Mouse (Mus musculus) limb, embryonic 14.5 days (tissue): ENCODE data around the gene Dcp1a. TPM values are rescaled to one million over a fixed set of nuclear protein-coding genes. Genes with fewer than 3 reads are reported as not detected.

Experiments
- ATAC-seq: fragments of 200-750 bp; cut with Nextera tagmentation; 2 replicates; pipeline ENCODE4 v1.8.0; 2017; ENCODE audit warnings: low read depth, moderate number of reproducible peaks, moderate TSS enrichment; ENCODE audit not compliant: low FRiP score
- DNase-seq: peaks from one replicate; pipeline ENCODE4 v3.0.0-alpha.2; 2015; ENCODE audit warnings: low spot score
- H3K27ac ChIP-seq: fragments of 300-500 bp; sonication (generic); replicated peaks from 2 replicates; pipeline ENCODE4 v1.5.1; 2014; ENCODE audit warnings: low read depth, mild to moderate bottlenecking, low read length, moderate library complexity, mixed read lengths
- H3K27me3 ChIP-seq: fragments of 300-500 bp; sonication (generic); 2 replicates; pipeline ENCODE4 v1.6.1; 2014; ENCODE audit warnings: low read length, mixed read lengths; ENCODE audit not compliant: control insufficient read depth, insufficient read depth
- H3K36me3 ChIP-seq: fragments of 300-500 bp; sonication (generic); 2 replicates; pipeline ENCODE4 v1.6.1; 2014; ENCODE audit warnings: mild to moderate bottlenecking, low read length, moderate library complexity, mixed read lengths; ENCODE audit not compliant: control insufficient read depth, insufficient read depth
- H3K4me1 ChIP-seq: fragments of 300-500 bp; sonication (generic); 2 replicates; pipeline ENCODE4 v1.6.1; 2014; ENCODE audit warnings: antibody characterized with exemption, low read length, mixed read lengths; ENCODE audit not compliant: control insufficient read depth, insufficient read depth
- H3K4me2 ChIP-seq: fragments of 300-500 bp; sonication (generic); replicated peaks from 2 replicates; pipeline ENCODE4 v1.6.1; 2014; ENCODE audit warnings: low read depth, mild to moderate bottlenecking, low read length, moderate library complexity; ENCODE audit not compliant: severe bottlenecking
- H3K4me3 ChIP-seq: fragments of 300-500 bp; sonication (generic); replicated peaks from 2 replicates; pipeline ENCODE4 v1.5.1; 2014; ENCODE audit warnings: low read length
- H3K9ac ChIP-seq: fragments of 300-500 bp; sonication (generic); 2 replicates; pipeline ENCODE4 v1.6.1; 2014; ENCODE audit warnings: mild to moderate bottlenecking, low read depth, low read length, moderate library complexity; ENCODE audit not compliant: severe bottlenecking
- H3K9me3 ChIP-seq: fragments of 300-500 bp; sonication (generic); 2 replicates; pipeline ENCODE4 v1.6.1; 2016; ENCODE audit warnings: low read length; ENCODE audit not compliant: control insufficient read depth
- POLR2A ChIP-seq: fragments of 200-500 bp; IDR thresholded peaks from 2 replicates; pipeline ENCODE4 v1.8.0; 2012; ENCODE audit warnings: inconsistent platforms, mild to moderate bottlenecking, moderate library complexity, borderline replicate concordance; ENCODE audit not compliant: insufficient read depth, insufficient read length; ENCODE audit errors: extremely low read depth
- WGBS: fragments of 180-500 bp; shearing (Covaris S2); extraction: QIAGEN DNeasy Blood & Tissue Kit; methylation state at CpG from one replicate; pipeline ENCODE4 v1.1.7; 2014; 5-methylcytosine and 5-hydroxymethylcytosine counted together
- polyA plus RNA-seq, 2 experiments: library from polyadenylated mRNA; depleted of rRNA in 1 of 2; stranded (reverse) in 1 of 2; unstranded in 1 of 2; fragments of >200 nt; fragmentation: Nextera tagmentation in 1 of 2; extraction: Ambion mirVana in 1 of 2; gene quantifications; 2 replicates each; pipeline versions ENCODE4 v1.2.1 to v1.2.3; 2012 to 2014

The Dcp1a gene
- polyA plus RNA-seq, 2 experiments: 24.8 to 40.5 TPM

DNA sequence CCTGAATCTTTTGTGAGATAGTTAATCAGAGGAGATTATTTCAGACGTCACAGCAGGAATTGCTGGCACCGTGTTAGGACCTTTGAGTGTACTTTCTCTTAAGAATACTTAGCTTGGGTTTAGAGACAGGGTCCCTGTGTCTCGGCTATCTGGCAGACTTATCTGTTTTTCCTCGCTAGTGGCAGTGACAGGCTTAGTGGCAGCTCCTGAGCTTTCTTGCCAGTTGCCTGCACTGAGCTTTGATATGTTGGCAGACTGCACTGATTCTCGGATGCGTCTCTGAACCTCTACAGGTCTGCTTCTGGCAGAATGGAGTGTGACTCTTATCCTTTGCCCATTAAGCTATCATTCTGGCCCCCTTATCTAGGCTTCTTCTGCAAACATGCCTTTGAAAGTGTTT is 15.7 kb downstream of the Dcp1a start:
- H3K4me1 ChIP-seq: no peaks in the 10 kb centered on the region
- peaks cover 55% of the 10 kb centered on the region for H3K36me3 ChIP-seq
- no peak overlapping the region for H3K4me2 ChIP-seq
- no peak overlapping the region for H3K9ac ChIP-seq
- H3K4me3 ChIP-seq: no peak overlapping the region
- 72% methylated on average over 6 of the region's 6 CpGs for WGBS
- no peaks in the 10 kb centered on the region for H3K27me3 ChIP-seq
- ATAC-seq (no peak), DNase-seq (no peak)
- no peak for TF ChIP-seq POLR2A
- H3K27ac ChIP-seq: no peak overlapping the region
- H3K9me3 ChIP-seq: no peaks in the 10 kb centered on the region

GRCm38 (mm10) chr14:30498202-30498601 is 18.9 kb downstream of the Dcp1a start:
- no peaks in the 10 kb centered on the region for H3K4me1 ChIP-seq
- 84% methylated on average over 2 of the region's 2 CpGs for whole genome bisulfite sequencing
- H3K27me3 ChIP-seq: no peaks in the 10 kb centered on the region
- H3K9ac ChIP-seq: no peak overlapping the region
- H3K36me3 ChIP-seq: peaks cover 46% of the 10 kb centered on the region
- ATAC-seq: no peak
- no peak overlapping the region for H3K4me3 ChIP-seq
- no peak for TF ChIP-seq POLR2A
- no peaks in the 10 kb centered on the region for H3K9me3 ChIP-seq
- no peak overlapping the region for H3K27ac ChIP-seq
- H3K4me2 ChIP-seq: no peak overlapping the region
- no peak for DNase-seq

DNA sequence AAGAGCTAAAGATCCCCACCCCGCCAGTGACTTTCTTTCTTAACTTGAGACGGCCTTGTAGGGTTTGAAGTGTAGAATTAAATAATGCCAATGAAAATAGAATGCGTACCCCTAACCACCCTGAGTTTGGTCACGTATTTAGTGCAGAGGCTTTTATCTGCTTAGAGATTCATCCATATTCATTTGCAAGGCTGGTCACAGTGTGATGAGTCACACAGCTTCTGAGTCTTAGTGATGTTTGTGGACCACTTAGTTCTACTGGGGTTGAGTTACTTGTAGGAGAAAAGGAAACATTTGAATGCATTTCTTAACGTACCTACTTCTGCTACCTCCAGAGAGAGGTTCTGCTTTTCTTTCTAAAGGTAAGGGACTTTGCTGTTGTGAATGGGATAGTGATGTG is 25.7 kb downstream of the Dcp1a start:
- H3K27me3 ChIP-seq: no peaks in the 10 kb centered on the region
- WGBS: 69% methylated on average over 5 of the region's 5 CpGs
- H3K9ac ChIP-seq: no peak overlapping the region
- no peak overlapping the region for H3K4me2 ChIP-seq
- H3K4me3 ChIP-seq: no peak overlapping the region
- ATAC-seq: no peak
- H3K36me3 ChIP-seq: peaks cover 42% of the 10 kb centered on the region
- no peak overlapping the region for H3K27ac ChIP-seq
- DNase-seq: no peak
- no peaks in the 10 kb centered on the region for H3K9me3 ChIP-seq
- no peak for TF ChIP-seq POLR2A
- no peaks in the 10 kb centered on the region for H3K4me1 ChIP-seq

DNA sequence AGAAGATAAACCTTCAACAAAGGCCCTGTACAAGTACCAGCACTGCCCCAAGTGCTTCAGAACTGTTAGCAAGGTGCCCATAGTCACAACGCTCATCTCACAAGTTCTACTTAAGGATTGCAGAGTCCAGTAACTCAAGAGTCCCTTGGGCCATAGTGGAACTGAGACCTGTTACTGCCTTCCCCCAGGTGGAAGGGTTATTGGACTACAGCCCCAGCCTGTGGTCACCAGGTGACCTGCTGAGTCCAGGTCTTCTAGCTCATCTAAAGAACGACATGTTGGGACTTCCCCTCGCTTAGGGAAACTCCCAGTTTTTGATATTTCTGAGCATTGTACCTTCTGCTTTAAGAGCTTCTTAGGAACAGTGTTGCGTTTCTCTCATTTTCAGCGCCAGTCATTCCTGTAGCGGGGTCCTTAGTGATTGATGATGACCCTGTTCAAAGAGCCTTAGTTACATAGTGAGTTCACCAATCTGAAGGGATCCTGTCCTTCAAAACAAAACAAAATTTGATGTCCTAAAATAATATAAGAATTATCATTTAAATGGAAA is 31.0 kb downstream of the Dcp1a start:
- Histone ChIP-seq H3K4me3 (no peak overlapping the region), H3K36me3 (peaks cover 69% of the 10 kb centered on the region), H3K4me2 (no peak overlapping the region), H3K9me3 (no peaks in the 10 kb centered on the region), H3K27me3 (no peaks in the 10 kb centered on the region), H3K9ac (no peak overlapping the region), H3K4me1 (no peaks in the 10 kb centered on the region), H3K27ac (no peak overlapping the region)
- TF ChIP-seq POLR2A: no peak
- DNase-seq: no peak
- WGBS: 93% methylated on average over 6 of the region's 6 CpGs
- no peak for ATAC-seq

GRCm38 (mm10) chr14:30512896-30513295 is 33.6 kb downstream of the Dcp1a start:
- WGBS: 94% methylated on average over 5 of the region's 5 CpGs
- Histone ChIP-seq H3K36me3 (peaks cover 63% of the 10 kb centered on the region), H3K27ac (no peak overlapping the region), H3K9ac (no peak overlapping the region), H3K9me3 (no peaks in the 10 kb centered on the region), H3K27me3 (no peaks in the 10 kb centered on the region), H3K4me2 (no peak overlapping the region), H3K4me1 (no peaks in the 10 kb centered on the region), H3K4me3 (no peak overlapping the region)
- DNase-seq: no peak
- no peak for ATAC-seq
- TF ChIP-seq POLR2A: no peak
